Mouse (Mus musculus): Measurements from ENCODE around the gene Vps18.

Gene Vps18

GRCm38 (mm10) chr2:119344537-119345138 is 56.1 kb downstream of the Vps18 start:
- DNase-seq (ENCODE audit: low spot score) = no peak

All from ovary, postnatal 14 days (tissue).